Mouse (Mus musculus) erythroblast, embryonic 14.5 days (primary cell): Measurements from ENCODE around the gene Blvrb.

Source experiments
- GATA1 ChIP-seq: IDR thresholded peaks from 2 replicates; pipeline ENCODE4 v1.6.1; 2012; ENCODE audit warnings: low read length, inconsistent platforms, mixed read lengths
- TAL1 ChIP-seq: IDR thresholded peaks from 3 replicates; pipeline ENCODE4 v1.6.1; 2012; ENCODE audit warnings: low read length, inconsistent platforms, mixed read lengths

DNA sequence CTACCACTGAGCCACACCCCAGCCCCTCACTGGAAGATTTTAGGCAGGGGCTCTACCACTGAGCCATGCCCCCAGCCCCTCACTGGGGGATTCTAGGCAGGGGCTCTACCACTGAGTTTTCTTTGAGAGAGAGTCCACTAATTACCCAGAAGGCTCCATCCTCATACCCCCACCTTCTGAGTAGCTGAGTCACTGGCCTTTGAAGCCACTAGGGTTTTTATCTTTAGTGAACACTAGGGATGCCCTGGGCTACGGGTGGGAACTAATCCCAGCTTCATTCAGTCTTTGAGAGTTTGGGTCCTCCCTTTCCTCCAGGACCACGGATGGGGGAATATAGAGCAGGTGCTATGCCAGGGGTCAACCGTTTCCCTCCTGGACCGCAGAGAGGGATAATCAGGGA lies 10.8 kb downstream of the Blvrb start:
- TF ChIP-seq TAL1 (no peak), GATA1 (no peak)
